12 mouse cellular contexts compared by ENCODE assay signal in the genomic region with DNA sequence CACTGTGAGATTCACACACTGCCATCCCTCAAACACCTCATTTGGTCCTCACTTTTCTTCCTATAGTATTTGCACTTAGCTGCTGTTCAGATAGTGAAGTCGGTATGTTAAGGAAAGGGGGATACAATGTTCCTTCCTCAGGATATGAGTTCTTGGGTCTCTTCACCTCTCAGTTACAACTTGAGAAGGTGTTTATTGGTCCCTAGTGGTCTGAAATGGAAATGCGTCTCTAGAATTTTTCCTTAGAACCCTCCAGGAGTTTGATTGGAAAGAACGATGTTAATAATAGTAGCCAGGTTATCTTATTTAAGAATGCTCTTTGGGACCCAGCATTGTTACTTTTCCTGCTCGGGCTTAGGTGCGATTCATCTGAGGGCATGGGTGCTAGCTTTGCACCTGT. TPM values are rescaled to one million over a fixed set of nuclear protein-coding genes. Genes with fewer than 3 reads are reported as not detected.
DNase-seq lines count a peak whose midpoint lies in the region; ATAC-seq lines count a peak whose summit lies in the region.
"Had no signal": no experiment of that assay in that cellular context is flagged by ENCODE, and none has a peak within 500 bp of the region (broad histone marks: within the 10 kb centered on the region; RNA-seq: fewer than 3 reads in every experiment).

No protein-coding gene starts in this region.

- H3K36me3 ChIP-seq in hindbrain, embryonic 14.5 days (replicated peaks; ENCODE audit: control insufficient read depth, insufficient read depth) = no peaks in the 10 kb centered on the region
- no peaks in the 10 kb centered on the region for H3K36me3 ChIP-seq in hindbrain, embryonic 12.5 days
- H3K36me3 ChIP-seq: hindbrain, embryonic 15.5 days; liver, embryonic 15.5 days had no signal

- H3K4me1 ChIP-seq in hindbrain, embryonic 14.5 days (replicated peaks; ENCODE audit: control insufficient read depth, insufficient read depth, low read length) = no peaks in the 10 kb centered on the region
- peaks cover 16% of the 10 kb centered on the region for H3K4me1 ChIP-seq in hindbrain, embryonic 12.5 days
- H3K4me1 ChIP-seq: liver, embryonic 15.5 days had no signal

- 27% methylated on average over 5 of the region's 5 CpGs for WGBS in hindbrain, embryonic 14.5 days
- WGBS in hindbrain, embryonic 12.5 days = 27% methylated on average over 5 of the region's 5 CpGs

- DNase-seq in hindbrain, embryonic 14.5 days (ENCODE audit: low spot score) = peak; percentile 53
- peak; percentile 19 for DNase-seq in thymus, postnatal 0 days (ENCODE audit: low spot score)
- DNase-seq in thymus, postnatal 14 days = no peak
- DNase-seq in embryo, embryonic 11 days = peak; percentile 66
- no peak for DNase-seq in urinary bladder, postnatal 36 days (ENCODE audit: low spot score in 2 of 2)
- no peak for DNase-seq in left cerebral cortex, adult 8-10 months (ENCODE audit: low spot score in 2 of 2)
- DNase-seq: heart, adult 11 months; right cerebral cortex, postnatal 4 days had no signal

- no peaks in the 10 kb centered on the region for H3K9me3 ChIP-seq in hindbrain, embryonic 14.5 days (ENCODE audit: control insufficient read depth, low read length)
- H3K9me3 ChIP-seq in hindbrain, embryonic 12.5 days (replicated peaks) = no peaks in the 10 kb centered on the region
- H3K9me3 ChIP-seq: hindbrain, embryonic 15.5 days; liver, embryonic 15.5 days had no signal

- ATAC-seq in hindbrain, embryonic 14.5 days (ENCODE audit: low FRiP score) = no peak
- no peak for ATAC-seq in hindbrain, embryonic 12.5 days (ENCODE audit: low FRiP score)

- H3K4me2 ChIP-seq in hindbrain, embryonic 14.5 days (replicated peaks) = no peak overlapping the region
- H3K4me2 ChIP-seq in hindbrain, embryonic 12.5 days (replicated peaks) = no peak overlapping the region
- H3K4me2 ChIP-seq: hindbrain, embryonic 15.5 days; liver, embryonic 15.5 days had no signal

- no peak overlapping the region for H3K4me3 ChIP-seq in hindbrain, embryonic 14.5 days (replicated peaks; ENCODE audit: low read length)
- H3K4me3 ChIP-seq in hindbrain, embryonic 12.5 days = no peak overlapping the region
- H3K4me3 ChIP-seq: hindbrain, embryonic 15.5 days; liver, embryonic 15.5 days; myocyte had no signal

- H3K27ac ChIP-seq in hindbrain, embryonic 14.5 days = no peak overlapping the region
- H3K27ac ChIP-seq in hindbrain, embryonic 12.5 days = no peak overlapping the region
- H3K27ac ChIP-seq: hindbrain, embryonic 15.5 days; liver, embryonic 15.5 days had no signal

- no peak overlapping the region for H3K9ac ChIP-seq in hindbrain, embryonic 14.5 days
- no peak overlapping the region for H3K9ac ChIP-seq in hindbrain, embryonic 12.5 days
- H3K9ac ChIP-seq: hindbrain, embryonic 15.5 days; liver, embryonic 15.5 days had no signal

- H3K27me3 ChIP-seq in hindbrain, embryonic 14.5 days (ENCODE audit: control insufficient read depth, insufficient read depth, low read length) = no peaks in the 10 kb centered on the region
- no peaks in the 10 kb centered on the region for H3K27me3 ChIP-seq in hindbrain, embryonic 12.5 days
- H3K27me3 ChIP-seq: hindbrain, embryonic 15.5 days; liver, embryonic 15.5 days had no signal

RNA-seq across cellular contexts. Expression of gene Stx18, which starts 24.2 kb away (rescaled TPM):
- polyA plus RNA-seq in hindbrain, embryonic 14.5 days (2014; fragmentation: Nextera tagmentation; extraction: Ambion mirVana) = 35.1 and 38.5 TPM in 2 replicates
- 42.3 and 45.1 TPM in 2 replicates for polyA plus RNA-seq in hindbrain, embryonic 12.5 days (2016; fragmentation: Nextera tagmentation; extraction: Ambion mirVana)
- 34.7 and 40.0 TPM in 2 replicates for polyA plus RNA-seq in thymus, postnatal 0 days (2015; fragmentation: Nextera tagmentation; extraction: Ambion mirVana)
- 10 to 100 TPM; 33.7 to 39.7 (median 34.8) TPM for total RNA-seq in left cerebral cortex, adult 8-10 months (2022)

Comparison
In these comparisons a context has a peak if more than half of its experiments do, and no peak if none do; other contexts are left out.
1. DNase-seq: peak in hindbrain, embryonic 14.5 days (single experiment), thymus, postnatal 0 days (single experiment) and embryo, embryonic 11 days (single experiment); none in thymus, postnatal 14 days (single experiment), urinary bladder, postnatal 36 days (0 of 2) and left cerebral cortex, adult 8-10 months (0 of 2).